Mouse (Mus musculus) Patski (cell line): ENCODE measurements around the gene Neurod2. TPM values are rescaled to one million over a fixed set of nuclear protein-coding genes. Genes with fewer than 3 reads are reported as not detected.

Experiments used
- ATAC-seq: fragments of 100-300 bp; one replicate; pipeline ENCODE4 v1.8.0; 2021
- CTCF ChIA-PET: fragments of 350-600 bp; sonication (Branson Sonifier 250); formaldehyde crosslinking; loops from one replicate; lab custom pipeline; 2022; ENCODE audit warnings: inconsistent platforms; lab: Charles Lee
- POLR2A ChIA-PET: fragments of 350-600 bp; sonication (Branson Sonifier 250); formaldehyde crosslinking; loops from one replicate; lab custom pipeline; 2022; ENCODE audit warnings: antibody characterized with exemption, inconsistent platforms; lab: Charles Lee
- DNase-seq: peaks from one replicate; pipeline ENCODE4 v3.0.0-alpha.2; 2011; ENCODE audit warnings: low read depth, low spot score
- H3K27me3 ChIP-seq: fragments of 371-371 bp; one replicate; pipeline ENCODE4 v1.5.1; 2021
- CTCF ChIP-seq: fragments of 100-300 bp; IDR thresholded peaks from one replicate; pipeline ENCODE4 v1.5.1; 2021
- in situ Hi-C: fragments of 300-500 bp; cut with MboI; formaldehyde crosslinking; loops from 3 replicates; pipeline ENCODE4 v1.11.1; 2018; ENCODE audit warnings: low pct_unique_long_range_greater_than_20kb, mixed read lengths
- polyA plus RNA-seq: library from polyadenylated mRNA; unstranded; gene quantifications from one replicate; pipeline ENCODE4 v1.2.3, GENCODE M21; 2021

Gene Neurod2
- polyA plus RNA-seq, 1 experiment from 2014 or later, result not detected

DNA sequence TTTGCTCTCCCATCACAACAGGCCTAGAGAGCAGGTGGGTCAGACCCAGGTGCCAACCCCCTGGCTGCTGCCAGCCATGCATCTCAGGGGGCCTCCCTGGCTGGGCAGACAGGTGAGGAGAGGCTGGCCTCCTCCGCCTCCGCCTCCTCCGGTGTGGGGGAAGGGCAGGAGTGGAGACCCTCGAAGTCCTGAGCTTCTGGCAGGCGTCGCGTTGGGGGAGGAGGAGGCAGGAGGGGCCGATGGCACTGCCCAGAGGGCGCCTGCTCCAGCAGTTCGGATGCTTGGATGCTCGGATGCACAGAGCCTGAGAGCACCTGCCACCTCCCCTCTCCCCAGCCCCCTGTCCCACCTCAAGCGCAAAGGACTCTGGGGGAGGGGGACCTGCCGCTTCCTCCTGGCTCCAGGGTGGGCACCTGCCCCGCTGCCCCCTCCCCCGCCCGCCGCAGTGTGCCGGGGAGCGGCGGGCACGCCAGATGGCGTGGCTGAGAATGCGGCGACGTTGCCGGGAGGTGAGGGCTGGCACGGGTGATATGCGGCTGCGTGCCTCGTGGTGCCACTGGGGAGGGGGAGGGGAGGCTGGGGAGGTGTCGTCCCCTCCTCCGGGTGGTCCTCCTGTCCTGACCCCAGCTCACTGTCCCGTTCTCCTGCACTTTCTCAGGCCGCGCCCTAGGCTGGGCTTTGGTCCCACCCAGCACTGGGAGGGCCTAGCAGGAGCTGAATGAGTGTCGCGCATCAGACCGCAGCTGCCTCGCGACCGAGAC, 4.7 kb upstream of the Neurod2 start:
- peak; percentile 7 for ATAC-seq
- TF ChIP-seq CTCF, result no peak
- in situ Hi-C loops, result no loop called here
- H3K27me3 ChIP-seq, result peaks cover 76% of the 10 kb centered on the region
- CTCF ChIA-PET, result interaction anchor here (1.0 kb wide), 1 partner anchor 9 kb away, joined by 3 read pairs; no protein-coding TSS in a partner anchor
- POLR2A ChIA-PET, result no interaction called here
- DNase-seq, result no peak

DNA sequence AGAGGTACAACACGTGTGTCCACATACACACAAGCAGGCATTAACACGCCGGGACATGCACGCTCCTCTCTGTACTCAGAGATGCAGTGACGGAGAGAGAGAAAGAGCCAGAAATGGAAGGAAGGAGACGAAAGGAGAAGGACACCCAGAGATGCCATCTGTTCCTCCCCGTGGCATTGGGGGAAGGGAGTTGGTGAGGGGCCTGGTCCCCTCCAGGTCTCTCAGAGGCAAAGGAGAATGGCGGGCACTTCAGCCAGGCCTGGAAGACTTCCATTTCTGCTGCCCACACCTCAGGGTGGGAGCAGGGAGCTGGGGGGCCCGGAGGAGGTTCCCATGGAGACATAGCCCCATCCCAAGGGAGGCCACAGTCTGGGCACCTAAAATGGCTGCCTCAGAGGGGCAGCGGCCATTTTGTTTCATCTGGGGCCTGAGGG, 3.8 kb upstream of the Neurod2 start:
- H3K27me3 ChIP-seq, result peaks cover 84% of the 10 kb centered on the region
- no peak for DNase-seq
- in situ Hi-C loops, result no loop called here
- no peak for TF ChIP-seq CTCF
- no peak for ATAC-seq
- POLR2A ChIA-PET, result no interaction called here
- CTCF ChIA-PET, result interaction anchor here (1.0 kb wide), 1 partner anchor 10 kb away, joined by 3 read pairs; no protein-coding TSS in a partner anchor

DNA sequence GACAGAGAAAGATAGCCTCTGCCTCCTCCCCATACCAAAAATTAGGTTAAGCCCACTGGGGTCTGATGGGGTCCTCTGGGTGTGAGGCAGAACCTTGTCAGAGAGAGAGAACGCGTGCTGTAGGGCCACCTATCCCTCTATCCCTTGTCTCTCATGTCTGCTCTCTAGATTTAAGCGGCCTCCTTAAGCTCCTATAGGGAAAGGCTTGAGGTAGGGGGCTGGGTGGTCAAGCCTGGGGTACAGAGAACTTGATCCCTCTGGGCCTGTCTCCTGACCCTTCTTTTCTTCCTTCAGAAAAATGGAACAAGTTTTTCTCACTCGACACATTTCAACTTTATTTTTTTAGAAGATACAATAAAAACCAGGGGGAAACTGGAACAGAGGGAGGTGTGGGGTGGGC, 3.4 kb upstream of the Neurod2 start:
- POLR2A ChIA-PET, result no interaction called here

DNA sequence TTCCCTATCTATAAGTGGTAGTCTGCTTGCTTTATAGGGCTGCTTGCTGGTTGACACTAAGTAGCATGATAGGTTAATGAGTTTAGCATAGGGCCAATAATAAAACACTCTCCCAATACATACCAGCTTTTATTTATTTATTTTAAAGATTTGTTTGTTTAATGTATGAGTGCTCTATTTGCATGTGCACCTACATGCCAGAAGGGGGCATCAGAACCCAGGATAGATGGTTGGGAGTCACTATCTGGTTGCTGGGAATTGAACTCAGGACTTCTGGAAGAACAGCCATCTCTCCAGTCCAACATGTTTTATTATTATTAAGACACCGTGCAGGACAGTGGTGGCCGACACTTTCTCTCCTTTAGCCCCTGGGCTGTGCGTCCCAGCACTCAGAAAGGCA, 2.7 kb upstream of the Neurod2 start:
- ChIA-PET CTCF (no interaction called here), POLR2A (interaction anchor here (0.8 kb wide), 1 partner anchor 80 kb away, joined by 3 read pairs; no protein-coding TSS in a partner anchor)
- TF ChIP-seq CTCF, result no peak
- ATAC-seq (no peak), DNase-seq (no peak)
- in situ Hi-C loops, result no loop called here
- H3K27me3 ChIP-seq, result peaks cover 89% of the 10 kb centered on the region

More for the DNA sequence above, 3.4 kb upstream of the Neurod2 start:
- H3K27me3 ChIP-seq, result peaks cover 86% of the 10 kb centered on the region
- CTCF ChIA-PET, result no interaction called here
- DNase-seq (no peak), ATAC-seq (no peak)
- in situ Hi-C loops, result no loop called here
- TF ChIP-seq CTCF, result no peak

DNA sequence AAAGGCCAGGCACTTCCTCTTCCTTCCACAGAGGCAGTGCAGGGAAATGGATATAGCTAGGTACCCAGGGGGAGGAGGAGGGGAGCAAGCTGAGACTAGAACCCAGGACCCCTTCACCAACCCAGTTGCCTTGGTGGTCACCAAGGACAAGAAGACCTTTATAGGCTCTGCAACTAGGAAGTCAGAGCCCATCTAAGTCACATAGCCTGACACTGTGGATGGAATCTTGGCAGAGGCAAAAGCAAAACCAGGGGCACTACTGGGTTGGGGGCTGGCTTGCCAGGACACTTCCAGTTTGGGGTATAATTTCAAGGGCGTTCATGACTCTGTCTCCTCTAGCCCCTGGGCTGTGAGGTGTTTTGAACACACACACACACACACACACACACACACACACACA, 2.0 kb upstream of the Neurod2 start:
- in situ Hi-C loops, result no loop called here
- H3K27me3 ChIP-seq, result peaks cover 89% of the 10 kb centered on the region
- ChIA-PET POLR2A (interaction anchor here (0.8 kb wide), 1 partner anchor 79 kb away, joined by 3 read pairs; no protein-coding TSS in a partner anchor), CTCF (no interaction called here)
- ATAC-seq (no peak), DNase-seq (no peak)
- no peak for TF ChIP-seq CTCF

DNA sequence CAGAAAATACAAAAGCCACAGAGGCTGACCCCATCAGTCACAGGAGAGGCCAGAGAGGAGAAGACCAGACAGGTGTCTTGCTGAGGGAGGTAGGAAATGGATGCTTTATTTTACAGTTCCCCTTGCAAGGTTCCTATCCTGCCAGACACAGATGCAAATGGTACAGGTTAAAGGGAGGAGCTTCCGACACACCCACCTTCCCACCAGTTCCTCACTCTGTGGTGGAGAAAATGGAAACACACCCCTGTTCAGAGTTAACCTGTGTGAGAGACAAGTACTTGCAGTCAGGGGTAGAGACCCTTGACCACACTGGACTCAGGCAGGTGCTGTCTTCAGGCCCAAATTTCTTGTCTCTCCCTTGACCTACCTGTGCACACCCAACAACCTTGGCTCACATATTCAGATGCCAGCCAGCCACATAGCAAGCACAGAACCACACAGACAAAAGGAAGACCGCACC, 1.3 kb upstream of the Neurod2 start:
- ATAC-seq, result no peak

DNA sequence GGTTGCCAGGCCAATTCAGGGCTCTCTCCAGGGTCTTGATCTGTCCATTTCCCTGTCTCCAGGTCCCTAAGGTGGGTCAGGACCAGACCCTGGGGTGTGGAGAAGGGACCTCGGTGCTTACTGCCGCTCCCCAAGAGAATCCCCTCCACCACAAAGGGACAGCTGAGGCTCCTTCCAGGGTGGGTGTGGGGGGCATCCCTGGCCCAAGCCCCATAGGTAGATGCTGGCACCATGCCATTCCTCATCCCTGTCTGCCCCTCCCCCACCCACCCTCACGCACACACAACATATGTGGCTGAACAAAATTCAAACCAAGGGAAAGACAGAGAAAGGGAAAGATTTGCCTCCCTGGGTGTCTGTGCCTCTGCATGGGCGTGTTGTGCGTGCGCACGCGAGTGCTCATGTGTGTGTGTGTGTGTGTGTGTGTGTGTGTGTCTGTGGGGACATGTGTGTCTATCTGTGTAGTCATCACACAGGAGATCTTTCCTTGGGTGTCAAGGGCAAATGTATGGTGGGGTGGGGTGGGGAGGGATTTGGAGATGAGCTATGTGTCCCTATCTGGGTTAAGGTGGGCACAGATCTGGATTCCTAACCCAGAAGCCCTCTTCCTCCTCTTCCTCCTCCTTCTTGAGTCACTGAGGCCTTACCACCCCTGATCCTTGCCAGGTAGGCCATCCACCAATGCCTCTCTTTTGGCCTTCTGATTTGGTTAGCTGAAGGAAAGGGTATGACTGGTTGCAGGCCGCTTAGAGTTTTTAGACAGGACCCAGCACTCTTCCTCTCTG, 704 bp upstream of the Neurod2 start:
- H3K27me3 ChIP-seq, result peaks cover 89% of the 10 kb centered on the region
- ChIA-PET CTCF (no interaction called here), POLR2A (no interaction called here)
- no peak for TF ChIP-seq CTCF
- in situ Hi-C loops, result no loop called here
- no peak for DNase-seq
- no peak for ATAC-seq

More for the DNA sequence above, 1.3 kb upstream of the Neurod2 start:
- TF ChIP-seq CTCF, result no peak
- ChIA-PET CTCF (no interaction called here), POLR2A (no interaction called here)
- in situ Hi-C loops, result no loop called here
- peaks cover 88% of the 10 kb centered on the region for H3K27me3 ChIP-seq
- no peak for DNase-seq

DNA sequence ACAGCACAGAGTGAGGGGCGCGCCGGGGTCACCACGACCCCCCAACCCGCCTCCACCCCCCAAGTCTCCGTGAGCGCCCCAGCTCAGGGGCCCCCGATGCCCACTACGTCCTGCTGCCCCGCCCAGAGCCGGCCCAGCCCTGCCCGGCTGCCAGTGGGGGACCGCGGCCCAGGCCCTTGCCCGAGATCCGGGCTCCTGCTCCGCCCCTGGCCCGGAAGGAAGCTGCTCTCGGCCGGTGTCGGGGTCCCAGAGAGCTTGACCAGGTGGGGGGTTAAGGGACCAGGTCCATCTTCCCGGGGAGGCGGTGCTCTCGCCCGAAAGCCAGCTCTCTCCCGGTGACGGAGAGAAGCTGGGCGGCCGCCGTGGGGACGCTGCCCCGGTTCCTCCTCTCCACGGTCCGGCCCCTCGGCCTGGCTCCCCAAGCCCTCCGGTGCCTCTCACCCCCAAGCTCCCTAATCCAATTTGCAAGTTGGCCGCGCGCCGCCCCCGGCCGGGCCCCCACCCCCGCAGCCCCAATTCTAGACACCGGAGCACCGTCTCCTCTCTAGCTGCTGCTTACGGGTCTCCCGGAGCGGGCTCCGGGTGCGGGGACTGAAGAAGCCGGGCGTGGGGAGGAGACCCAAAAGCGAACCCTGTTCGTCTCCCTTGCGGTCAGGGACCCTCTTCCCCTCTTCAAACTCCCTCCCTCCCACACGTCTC, 928 bp downstream of the Neurod2 start:
- CTCF ChIA-PET, result no interaction called here
- H3K27me3 ChIP-seq, result peaks cover 89% of the 10 kb centered on the region

DNA sequence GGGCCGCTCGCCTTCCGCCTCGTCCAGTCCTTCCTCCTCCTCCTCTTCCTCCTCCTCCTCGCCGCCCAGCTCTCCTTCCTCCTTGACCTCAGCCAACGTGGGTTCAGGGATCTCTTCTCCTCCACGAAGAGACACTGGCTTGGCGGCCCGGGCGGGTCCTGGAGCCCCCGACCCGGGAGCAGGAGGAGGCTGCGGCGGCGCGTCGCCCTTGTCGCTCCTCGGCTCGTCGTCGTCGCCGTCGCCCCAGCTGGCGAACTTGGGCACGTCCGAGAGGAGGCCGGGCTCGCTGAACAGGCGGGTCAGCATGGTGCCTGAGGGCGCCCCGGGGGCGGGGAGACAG, 1.4 kb downstream of the Neurod2 start:
- ATAC-seq, result no peak
- in situ Hi-C loops, result no loop called here
- ChIA-PET CTCF (no interaction called here), POLR2A (interaction anchor here (0.7 kb wide), 1 partner anchor 823 kb away, joined by 3 read pairs; no protein-coding TSS in a partner anchor)
- DNase-seq, result no peak
- no peak for TF ChIP-seq CTCF
- peaks cover 88% of the 10 kb centered on the region for H3K27me3 ChIP-seq

More for the DNA sequence above, 928 bp downstream of the Neurod2 start:
- POLR2A ChIA-PET, result interaction anchor here (0.7 to 1.1 kb wide), 2 partner anchors 10 to 823 kb away, joined by 3 read pairs; no protein-coding TSS in a partner anchor
- no peak for TF ChIP-seq CTCF
- ATAC-seq, result no peak
- in situ Hi-C loops, result no loop called here
- no peak for DNase-seq
